Mouse (Mus musculus): Measurements from ENCODE around the gene Ppcs.

Gene Ppcs

DNA sequence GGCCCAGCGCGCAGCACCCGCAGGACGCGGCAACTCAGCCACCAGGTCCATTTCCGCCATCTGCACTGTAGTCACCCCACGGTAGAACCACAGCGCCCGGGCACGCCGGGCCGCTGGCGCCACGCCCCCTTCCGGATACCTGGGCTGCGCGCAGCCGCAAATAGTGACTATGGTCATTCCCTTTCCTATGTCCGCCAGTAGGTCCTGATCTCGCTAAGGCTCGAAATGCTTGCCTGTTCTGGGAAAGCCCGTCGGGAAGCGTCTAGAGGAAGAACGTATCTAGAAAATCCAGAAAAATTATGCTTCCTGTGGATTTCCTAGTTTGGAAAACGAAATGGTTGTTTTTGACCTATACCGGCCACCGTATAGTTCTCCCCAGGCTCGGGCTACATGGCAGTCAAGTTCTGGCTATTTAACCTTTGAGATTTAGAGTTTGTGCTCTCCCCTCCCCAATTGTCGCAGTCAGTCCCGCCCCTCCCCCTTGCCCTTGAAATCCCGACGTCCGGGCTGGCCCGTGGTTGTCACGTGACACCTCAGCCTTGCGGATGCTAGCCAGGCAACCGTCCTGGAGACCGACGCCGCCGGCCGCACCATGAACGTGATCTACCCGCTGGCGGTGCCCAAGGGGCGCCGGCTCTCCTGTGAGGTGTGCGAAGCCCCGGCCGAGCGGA lies at the start of gene Ppcs, which contains the start of gene Zmynd12:
Gene Ppcs (minus strand): TSS at position 127 of the 671 bp plus-strand sequence.
Gene Zmynd12 (plus strand): TSS at position 521 of the 671 bp plus-strand sequence.
- DNase-seq (ENCODE audit: low spot score in 2 of 2), result peak; percentile 80 to 87

DNA sequence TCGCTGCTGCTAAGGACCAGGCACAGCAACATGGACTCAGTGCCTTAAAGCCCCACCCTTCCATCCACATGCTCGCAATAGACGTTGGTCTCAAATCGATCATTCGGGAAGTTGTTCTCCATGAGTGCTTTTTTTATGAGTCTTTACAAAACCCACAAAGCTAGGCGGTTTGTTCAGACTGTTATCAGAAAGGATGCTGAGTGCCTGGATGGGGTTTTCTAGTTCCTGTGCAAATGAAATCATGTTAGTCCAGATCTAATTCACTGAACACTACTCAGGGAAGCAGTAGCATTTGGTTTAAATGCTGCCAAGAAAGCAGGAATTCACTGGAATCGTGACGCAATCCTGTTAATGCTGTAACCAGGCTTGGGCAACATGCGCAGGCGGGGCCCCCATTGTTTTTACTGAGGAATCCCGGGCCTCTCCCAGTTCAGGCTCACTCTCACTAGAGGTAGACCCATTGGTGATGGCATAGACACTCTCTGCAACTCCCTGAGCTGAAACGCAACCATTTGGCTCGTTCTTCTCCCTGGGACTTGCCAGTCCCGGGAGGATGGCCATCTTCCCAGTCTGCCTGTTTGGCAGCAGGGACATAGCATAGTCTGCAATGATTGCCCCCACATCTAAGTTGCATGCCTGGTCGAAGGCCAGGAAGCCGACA lies 45.6 kb upstream of the Ppcs start:
- DNase-seq (ENCODE audit: low spot score in 2 of 2), result no peak

- no peak for DNase-seq (ENCODE audit: low spot score in 2 of 2)
These were observed 43.6 kb upstream of the Ppcs start for GRCm38 (mm10) chr4:119465841-119466240.

DNA sequence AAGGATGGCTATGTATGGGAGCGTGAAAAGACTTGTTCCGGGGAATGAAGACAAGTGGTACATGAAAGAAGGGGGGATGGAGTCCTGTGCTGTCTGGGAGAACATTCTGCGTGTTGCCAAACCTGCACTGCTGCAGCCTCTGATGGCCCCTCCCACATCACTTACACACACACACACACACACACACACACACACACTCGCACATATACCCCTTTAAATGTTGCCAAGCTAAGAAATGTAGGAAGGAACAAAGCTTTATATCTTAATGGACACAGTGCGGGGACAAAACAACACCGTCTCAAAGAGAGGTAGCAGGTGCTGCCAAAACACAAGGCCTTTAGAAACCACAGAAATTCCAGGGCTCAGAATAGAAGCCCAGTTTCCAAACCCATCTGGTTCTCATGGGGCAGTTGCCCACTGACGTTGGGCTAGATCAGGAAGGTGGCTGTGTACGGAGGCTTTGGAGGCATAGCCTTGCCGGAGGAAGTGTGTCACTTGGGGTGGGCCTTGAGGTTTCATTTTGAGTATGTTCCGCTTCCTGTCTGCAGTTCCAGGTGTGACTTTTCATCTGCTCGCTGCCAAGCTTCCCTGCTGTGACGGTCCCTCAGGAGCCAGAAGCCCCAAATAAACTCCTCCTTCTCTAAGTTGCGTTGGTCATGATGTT lies 41.7 kb upstream of the Ppcs start:
- peak; percentile 57 to 61 for DNase-seq (ENCODE audit: low spot score in 2 of 2)

GRCm38 (mm10) chr4:119462858-119463755 lies 40.9 kb upstream of the Ppcs start:
- peak; percentile 54 to 67 for DNase-seq (ENCODE audit: low spot score in 2 of 2)

- no peak for DNase-seq (ENCODE audit: low spot score in 2 of 2)
These were observed 40.2 kb upstream of the Ppcs start for GRCm38 (mm10) chr4:119462457-119462856.

- DNase-seq (ENCODE audit: low spot score in 2 of 2), result no peak
These were observed 38.5 kb upstream of the Ppcs start for GRCm38 (mm10) chr4:119460728-119461141.

DNA sequence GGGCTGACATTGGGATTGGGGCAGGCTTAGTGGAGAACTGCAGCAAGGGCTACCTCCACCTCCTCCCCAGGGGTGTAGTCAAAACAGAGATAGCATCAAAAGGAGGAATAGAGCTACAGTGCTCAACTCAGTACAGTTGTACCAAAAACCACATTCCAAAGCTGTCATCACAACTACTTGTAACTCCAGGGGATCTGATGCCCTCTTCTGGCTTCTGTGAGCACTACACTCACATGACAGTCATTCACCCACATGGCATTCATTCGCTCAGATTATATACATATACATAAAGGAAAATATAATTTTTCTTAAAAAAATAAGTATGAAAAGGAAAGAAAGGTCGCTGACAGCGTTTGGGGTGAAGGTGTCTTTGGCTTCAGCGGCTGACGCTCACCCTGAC lies 38.1 kb upstream of the Ppcs start:
- peak; percentile 13 to 33 for DNase-seq (ENCODE audit: low spot score in 2 of 2)

DNA sequence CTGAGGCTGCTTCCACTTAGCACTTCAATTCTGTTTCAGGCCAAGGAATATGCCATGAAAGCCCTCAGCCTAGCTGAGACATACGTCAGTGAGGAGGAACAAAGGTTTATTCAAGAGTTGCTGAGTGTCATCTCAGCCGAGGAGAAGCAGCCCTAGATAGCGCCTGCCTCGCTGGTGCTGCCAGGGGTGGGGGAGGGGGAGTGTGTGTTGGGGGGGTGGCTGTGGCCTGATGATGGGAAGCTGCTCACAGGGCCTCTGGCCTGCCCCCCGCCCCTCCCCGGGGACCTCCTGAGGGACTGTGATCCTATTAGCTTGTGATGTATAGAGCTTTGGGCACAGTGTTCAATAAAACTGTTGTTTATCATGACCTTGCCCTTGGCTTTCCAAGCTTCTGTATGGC lies 31.3 kb upstream of the Ppcs start:
- no peak for DNase-seq (ENCODE audit: low spot score in 2 of 2)

GRCm38 (mm10) chr4:119453128-119453527 lies 30.9 kb upstream of the Ppcs start:
- no peak for DNase-seq (ENCODE audit: low spot score in 2 of 2)

- no peak for DNase-seq (ENCODE audit: low spot score in 2 of 2)
These were observed 28.2 kb upstream of the Ppcs start for GRCm38 (mm10) chr4:119450436-119450835.

GRCm38 (mm10) chr4:119447786-119448185 lies 25.6 kb upstream of the Ppcs start:
- DNase-seq (ENCODE audit: low spot score in 2 of 2), result no peak

- no peak for DNase-seq (ENCODE audit: low spot score in 2 of 2)
These were observed 25.0 kb upstream of the Ppcs start for GRCm38 (mm10) chr4:119447261-119447660.

DNA sequence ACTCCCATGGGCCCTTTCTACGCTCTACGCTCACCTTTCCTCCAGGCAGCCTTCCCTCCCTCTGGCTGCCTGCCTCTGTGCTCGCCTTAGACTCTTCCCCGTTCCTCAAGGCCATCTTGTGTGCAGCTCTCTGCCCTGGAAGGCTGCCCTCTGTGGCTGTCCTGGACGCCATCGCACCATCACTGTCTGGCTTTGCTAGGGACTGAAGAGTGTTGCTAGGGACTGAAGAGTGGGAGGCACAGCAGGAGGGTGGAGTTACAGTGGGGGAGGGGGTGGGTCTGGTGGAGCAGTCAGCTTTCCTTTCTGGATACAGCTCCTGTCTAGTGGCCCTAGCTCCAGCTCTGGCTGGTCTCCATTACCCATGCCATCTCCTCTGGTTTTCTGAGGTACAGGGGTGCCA lies 20.3 kb upstream of the Ppcs start:
- DNase-seq (ENCODE audit: low spot score in 2 of 2), result no peak

GRCm38 (mm10) chr4:119441836-119442235 lies 19.6 kb upstream of the Ppcs start:
- no peak for DNase-seq (ENCODE audit: low spot score in 2 of 2)

DNA sequence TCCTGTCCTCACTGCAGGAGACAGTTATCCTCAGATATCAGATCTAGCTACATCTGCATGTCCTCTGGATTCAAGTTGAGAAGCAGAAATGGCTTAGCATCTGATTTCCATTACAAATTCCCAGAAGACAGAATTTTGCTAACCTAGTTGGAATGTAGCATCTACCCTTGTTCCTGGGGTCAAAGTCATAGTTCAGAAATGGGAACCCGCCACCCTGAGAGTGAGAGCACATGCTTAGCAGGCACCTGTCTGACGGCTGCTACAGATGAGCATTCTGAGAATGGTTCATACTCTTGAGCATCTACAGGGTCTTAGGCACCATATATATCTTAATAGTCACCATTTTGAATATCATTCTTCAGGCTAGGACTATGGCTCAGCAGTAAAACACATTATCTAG lies 15.7 kb upstream of the Ppcs start:
- DNase-seq (ENCODE audit: low spot score in 2 of 2), result no peak

DNA sequence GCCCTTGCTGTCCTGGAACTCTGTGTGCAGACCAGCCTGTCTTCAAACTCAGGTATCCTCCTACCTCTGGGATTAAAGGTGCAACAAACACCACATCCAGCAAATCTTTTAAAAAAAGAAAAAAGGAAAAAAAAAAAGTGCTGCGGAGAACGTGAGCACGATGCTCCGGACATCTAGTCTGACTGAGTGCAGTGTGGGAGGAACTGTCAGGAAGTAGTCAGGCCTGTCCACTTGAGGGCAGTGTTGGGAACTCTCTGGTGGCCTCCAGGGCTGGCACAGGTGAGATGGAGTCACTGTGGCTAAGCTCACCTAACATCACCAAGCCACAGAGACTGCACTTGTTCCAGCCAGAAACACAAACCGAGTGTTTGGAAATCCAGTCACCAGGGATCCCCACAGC lies 8.5 kb upstream of the Ppcs start:
- peak; percentile 31 to 53 for DNase-seq (ENCODE audit: low spot score in 2 of 2)

- DNase-seq (ENCODE audit: low spot score in 2 of 2), result no peak
These were observed 5.5 kb upstream of the Ppcs start for GRCm38 (mm10) chr4:119427680-119428079.

- no peak for DNase-seq (ENCODE audit: low spot score in 2 of 2)
These were observed 3.4 kb upstream of the Ppcs start for GRCm38 (mm10) chr4:119425601-119426000.

- DNase-seq (ENCODE audit: low spot score in 2 of 2), result no peak
These were observed 2.9 kb upstream of the Ppcs start for GRCm38 (mm10) chr4:119425077-119425476.

DNA sequence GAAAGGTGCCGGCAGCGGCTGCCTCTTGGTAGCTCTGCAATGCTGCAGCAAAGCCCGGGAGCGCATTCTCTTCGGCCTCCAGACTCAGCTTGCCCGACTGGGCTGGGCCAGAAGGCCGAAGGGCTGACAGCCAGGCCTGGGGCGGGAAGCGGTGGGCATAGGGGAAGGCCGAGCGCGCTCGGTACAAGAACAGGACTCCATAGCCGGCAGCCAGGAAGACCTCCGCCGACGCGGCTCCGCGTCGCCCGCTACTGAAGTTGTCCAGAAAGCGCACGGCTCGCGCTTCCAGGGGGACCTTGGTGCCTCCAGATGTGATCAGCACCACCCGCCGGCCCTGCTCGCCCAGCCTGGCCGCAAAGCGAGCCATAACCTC lies 313 bp downstream of the Ppcs start:
- peak in 1 of 2 experiments; percentile 30 for DNase-seq (ENCODE audit: low spot score in 2 of 2)

DNA sequence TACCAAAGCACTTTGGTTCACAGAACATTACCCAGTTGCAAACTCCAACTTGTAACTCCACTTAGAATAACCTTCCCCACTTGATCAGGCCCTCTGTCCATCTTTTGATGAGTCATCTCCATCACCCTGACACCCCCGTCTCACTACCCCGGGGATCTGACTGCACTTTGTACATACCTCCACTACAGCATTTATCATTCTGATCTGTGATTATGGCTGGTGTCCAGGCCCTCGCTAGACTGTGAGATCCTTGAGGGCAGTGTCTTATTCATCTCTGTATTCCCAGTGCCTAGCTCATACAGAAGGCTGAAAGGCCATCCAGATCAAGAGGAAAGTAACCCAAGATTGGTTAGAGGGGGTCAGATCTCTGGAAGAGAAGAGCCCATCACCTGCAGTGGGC lies 1.0 kb downstream of the Ppcs start:
- no peak for DNase-seq (ENCODE audit: low spot score in 2 of 2)
